Mouse (Mus musculus) neural tube, embryonic 13.5 days (tissue): ENCODE results near the gene Atxn7l2. TPM values are rescaled to one million over a fixed set of nuclear protein-coding genes. Genes with fewer than 3 reads are reported as not detected.

Experiments
- ATAC-seq: fragments of 200-750 bp; cut with Nextera tagmentation; 2 replicates; pipeline ENCODE4 v1.8.0; 2017; ENCODE audit warnings: low read depth, mild to moderate bottlenecking, moderate TSS enrichment, moderate library complexity
- H3K27ac ChIP-seq: fragments of 300-500 bp; sonication (generic); replicated peaks from 2 replicates; pipeline ENCODE4 v1.5.1; 2015; ENCODE audit warnings: moderate library complexity, mild to moderate bottlenecking, inconsistent platforms
- H3K27me3 ChIP-seq: fragments of 300-500 bp; sonication (generic); 2 replicates; pipeline ENCODE4 v1.6.1; 2015; ENCODE audit warnings: mild to moderate bottlenecking, inconsistent platforms
- H3K36me3 ChIP-seq: fragments of 300-500 bp; sonication (generic); 2 replicates; pipeline ENCODE4 v1.6.1; 2015; ENCODE audit warnings: mild to moderate bottlenecking, inconsistent platforms
- H3K4me1 ChIP-seq: fragments of 300-500 bp; sonication (generic); replicated peaks from 2 replicates; pipeline ENCODE4 v1.6.1; 2015; ENCODE audit warnings: inconsistent platforms
- H3K4me2 ChIP-seq: fragments of 300-500 bp; sonication (generic); 2 replicates; pipeline ENCODE4 v1.6.1; 2015; ENCODE audit warnings: inconsistent platforms, mild to moderate bottlenecking, moderate library complexity
- H3K4me3 ChIP-seq: fragments of 300-500 bp; sonication (generic); 2 replicates; pipeline ENCODE4 v1.5.1; 2015; ENCODE audit warnings: mild to moderate bottlenecking, inconsistent platforms
- H3K9ac ChIP-seq: fragments of 300-500 bp; sonication (generic); 2 replicates; pipeline ENCODE4 v1.6.1; 2015; ENCODE audit warnings: moderate library complexity, mild to moderate bottlenecking, inconsistent platforms
- H3K9me3 ChIP-seq: fragments of 300-500 bp; sonication (generic); 2 replicates; pipeline ENCODE4 v1.6.1; 2016; ENCODE audit warnings: inconsistent platforms
- WGBS: fragments of 180-500 bp; shearing (Covaris S2); methylation state at CpG from one replicate; pipeline ENCODE4 v1.1.7; 2015; 5-methylcytosine and 5-hydroxymethylcytosine counted together
- polyA plus RNA-seq: library from polyadenylated mRNA; unstranded; fragments of >200 nt; fragmentation: Nextera tagmentation; extraction: Ambion mirVana; gene quantifications from 2 replicates; pipeline ENCODE4 v1.2.1, GENCODE M21; 2015

Atxn7l2 gene
- polyA plus RNA-seq, 1 experiment from 2014 or later, result 26.0 TPM

GRCm38 (mm10) chr3:108203621-108204325 is 7.0 kb downstream of the Atxn7l2 start:
- Histone ChIP-seq H3K9ac (no peak overlapping the region), H3K9me3 (no peaks in the 10 kb centered on the region), H3K36me3 (peaks cover 76% of the 10 kb centered on the region), H3K4me2 (no peak overlapping the region), H3K4me1 (peaks cover 70% of the 10 kb centered on the region), H3K27ac (no peak overlapping the region), H3K4me3 (no peak overlapping the region), H3K27me3 (no peaks in the 10 kb centered on the region)
- 84% methylated on average over 11 of the region's 11 CpGs for WGBS
- ATAC-seq, result no peak

DNA sequence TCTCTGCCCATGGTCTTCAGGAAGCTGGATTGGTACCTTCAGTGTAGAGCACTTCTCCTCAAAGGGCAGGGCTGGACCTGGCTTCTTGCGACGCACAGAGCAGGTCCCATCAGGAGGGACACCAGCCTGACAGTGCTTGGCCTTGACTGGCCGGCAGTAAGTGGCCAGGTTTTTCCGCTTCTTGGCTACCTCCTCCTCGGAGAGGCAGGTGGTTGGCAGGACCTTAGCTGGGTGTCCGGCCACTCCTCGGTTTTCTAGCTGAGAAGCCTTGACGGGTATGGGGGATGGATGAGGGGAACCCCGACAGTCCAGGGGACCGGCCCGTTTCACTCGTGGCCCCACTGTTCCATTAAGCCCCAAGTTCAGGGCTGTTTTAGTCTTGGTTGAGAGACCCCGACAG is 7.5 kb downstream of the Atxn7l2 start:
- Histone ChIP-seq H3K27me3 (no peaks in the 10 kb centered on the region), H3K4me2 (no peak overlapping the region), H3K4me1 (peaks cover 65% of the 10 kb centered on the region), H3K9me3 (no peaks in the 10 kb centered on the region), H3K36me3 (peaks cover 79% of the 10 kb centered on the region), H3K9ac (0 out of 2 replicates have a peak overlapping the region, but pooled peaks have one; percentile 41), H3K4me3 (no peak overlapping the region), H3K27ac (no peak overlapping the region)
- no peak for ATAC-seq
- 96% methylated on average over 13 of the region's 13 CpGs for WGBS

- Histone ChIP-seq H3K36me3 (peaks cover 77% of the 10 kb centered on the region), H3K9ac (no peak overlapping the region), H3K4me2 (no peak overlapping the region), H3K27ac (no peak overlapping the region), H3K27me3 (no peaks in the 10 kb centered on the region), H3K4me3 (no peak overlapping the region), H3K4me1 (peaks cover 69% of the 10 kb centered on the region), H3K9me3 (no peaks in the 10 kb centered on the region)
- no peak for ATAC-seq
These were observed 8.2 kb downstream of the Atxn7l2 start for GRCm38 (mm10) chr3:108202506-108202905.

DNA sequence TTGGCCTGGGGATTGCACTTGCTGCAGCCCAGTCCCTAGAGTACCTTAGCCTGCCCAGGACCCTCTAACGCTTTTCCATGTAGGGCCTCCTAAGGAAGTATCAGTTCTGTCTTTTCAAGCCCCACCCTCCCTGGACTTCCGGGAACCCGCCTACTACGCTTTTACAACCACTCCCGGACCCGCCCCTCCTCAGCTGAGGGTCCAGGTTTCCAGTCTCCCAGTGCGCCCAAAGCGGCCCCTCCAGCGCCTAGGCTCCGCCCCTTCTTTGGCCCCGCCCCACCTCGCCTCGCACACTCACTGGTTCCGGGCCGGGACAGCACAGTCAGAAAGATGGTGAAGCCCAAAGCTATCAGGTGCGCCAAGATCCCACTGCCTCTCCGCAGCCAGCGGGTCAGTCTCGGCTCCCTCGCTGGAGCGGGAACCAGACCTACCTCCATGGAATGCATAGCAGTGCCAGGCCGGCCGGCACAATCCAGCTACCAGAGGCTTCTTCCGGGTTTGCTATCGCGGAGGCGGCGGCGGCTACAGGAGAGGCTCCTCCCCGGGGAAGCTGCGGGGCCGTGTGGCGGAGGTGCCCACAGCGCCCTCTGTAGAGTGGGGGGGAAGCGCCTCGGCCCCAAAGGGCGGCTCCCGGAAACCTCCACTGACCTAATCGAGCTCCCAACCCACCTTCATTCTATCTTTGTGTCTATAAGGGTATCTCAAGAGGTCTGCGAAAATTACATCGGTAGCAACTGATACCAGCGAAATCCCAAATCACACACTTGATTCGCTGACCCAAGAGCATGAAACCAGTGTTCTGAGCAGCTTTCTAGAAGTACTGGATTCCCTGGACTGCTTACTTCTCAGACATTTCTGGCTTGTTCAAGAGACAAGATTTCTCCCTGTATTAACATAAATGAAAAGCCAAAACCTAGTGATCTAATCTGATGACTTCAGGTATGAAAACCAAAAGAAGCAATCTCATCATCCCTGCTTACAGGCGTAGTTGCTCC is 10.1 kb downstream of the Atxn7l2 start, which contains the start of gene Cyb561d1:
Gene Cyb561d1 (minus strand): TSS at position 884 of the 995 bp plus-strand sequence.
- Histone ChIP-seq H3K27me3 (no peaks in the 10 kb centered on the region), H3K4me1 (peaks cover 79% of the 10 kb centered on the region), H3K4me3 (peak within 1 kb of the TSS; percentile 47), H3K4me2 (peak within 1 kb of the TSS; percentile 58), H3K36me3 (peaks cover 58% of the 10 kb centered on the region), H3K27ac (peak within 1 kb of the TSS; percentile 80), H3K9me3 (no peaks in the 10 kb centered on the region), H3K9ac (peak within 1 kb of the TSS; percentile 73)
- 3% methylated on average over 44 of the region's 44 CpGs for WGBS
- ATAC-seq, result peak; percentile 72

GRCm38 (mm10) chr3:108199231-108199630 is 11.5 kb downstream of the Atxn7l2 start:
- Histone ChIP-seq H3K27ac (no peak overlapping the region; the same call in 1 of the 2 replicates), H3K4me2 (no peak overlapping the region), H3K4me3 (no peak overlapping the region), H3K36me3 (peaks cover 44% of the 10 kb centered on the region), H3K9me3 (no peaks in the 10 kb centered on the region), H3K9ac (no peak overlapping the region), H3K4me1 (peaks cover 83% of the 10 kb centered on the region), H3K27me3 (no peaks in the 10 kb centered on the region)
- 92% methylated on average over 6 of the region's 6 CpGs for WGBS
- no peak for ATAC-seq

DNA sequence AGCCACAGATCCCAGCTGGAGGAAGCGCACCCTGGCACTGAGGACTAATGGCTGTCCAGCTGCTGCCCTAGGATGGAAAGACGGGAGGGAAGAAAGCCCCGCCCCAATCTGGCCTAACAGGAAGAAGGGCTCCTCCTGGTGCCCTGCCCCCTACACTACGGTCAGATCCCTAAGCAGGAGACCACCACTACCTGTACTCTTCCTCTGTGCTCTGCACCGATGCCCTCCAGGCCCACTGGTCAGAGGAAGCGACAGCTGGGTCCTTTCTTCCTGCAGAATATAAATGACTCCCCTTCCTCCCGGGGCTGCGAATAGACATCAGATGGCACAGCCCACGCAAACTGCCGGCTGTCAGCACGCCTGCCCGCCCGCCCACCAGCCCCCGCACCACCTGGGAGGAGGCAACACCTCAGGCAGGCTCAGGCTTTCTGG is 13.7 kb downstream of the Atxn7l2 start:
- WGBS, result 12% methylated on average over 14 of the region's 14 CpGs
- H3K9me3 ChIP-seq, result no peaks in the 10 kb centered on the region
- peaks cover 27% of the 10 kb centered on the region for H3K36me3 ChIP-seq
- peaks cover 74% of the 10 kb centered on the region for H3K4me1 ChIP-seq
- ATAC-seq, result peak; percentile 34
- H3K9ac ChIP-seq, result peak overlapping the region; percentile 52
- no peaks in the 10 kb centered on the region for H3K27me3 ChIP-seq
- peak overlapping the region; percentile 88 for H3K27ac ChIP-seq
- H3K4me2 ChIP-seq, result peak overlapping the region; percentile 35
- no peak overlapping the region for H3K4me3 ChIP-seq

GRCm38 (mm10) chr3:108195941-108196590 is 14.7 kb downstream of the Atxn7l2 start:
- peaks cover 74% of the 10 kb centered on the region for H3K4me1 ChIP-seq
- no peak overlapping the region for H3K4me2 ChIP-seq
- WGBS, result 64% methylated on average over 7 of the region's 7 CpGs
- H3K27ac ChIP-seq, result peak overlapping the region; percentile 88
- no peak overlapping the region for H3K4me3 ChIP-seq
- no peaks in the 10 kb centered on the region for H3K9me3 ChIP-seq
- H3K9ac ChIP-seq, result peak overlapping the region; percentile 23
- ATAC-seq, result no peak; the same call in 1 of the 2 replicates
- peaks cover 22% of the 10 kb centered on the region for H3K36me3 ChIP-seq
- H3K27me3 ChIP-seq, result no peaks in the 10 kb centered on the region

- peaks cover 26% of the 10 kb centered on the region for H3K36me3 ChIP-seq
- no peaks in the 10 kb centered on the region for H3K9me3 ChIP-seq
- H3K4me3 ChIP-seq, result no peak overlapping the region
- ATAC-seq, result no peak
- peak overlapping the region; percentile 88 for H3K27ac ChIP-seq
- WGBS, result 78% methylated on average over 4 of the region's 4 CpGs
- peak overlapping the region; percentile 23; the same call in 1 of the 2 replicates for H3K9ac ChIP-seq
- peaks cover 74% of the 10 kb centered on the region for H3K4me1 ChIP-seq
- no peaks in the 10 kb centered on the region for H3K27me3 ChIP-seq
- H3K4me2 ChIP-seq, result no peak overlapping the region
These were observed 15.4 kb downstream of the Atxn7l2 start for GRCm38 (mm10) chr3:108195287-108195686.

- no peaks in the 10 kb centered on the region for H3K27me3 ChIP-seq
- H3K4me2 ChIP-seq, result no peak overlapping the region
- peaks cover 18% of the 10 kb centered on the region for H3K36me3 ChIP-seq
- no peak overlapping the region for H3K4me3 ChIP-seq
- WGBS, result 76% methylated on average over 4 of the region's 4 CpGs
- H3K9me3 ChIP-seq, result no peaks in the 10 kb centered on the region
- H3K4me1 ChIP-seq, result peaks cover 81% of the 10 kb centered on the region
- no peak for ATAC-seq
- H3K27ac ChIP-seq, result no peak overlapping the region; the same call in 1 of the 2 replicates
- H3K9ac ChIP-seq, result no peak overlapping the region
These were observed 17.0 kb downstream of the Atxn7l2 start for GRCm38 (mm10) chr3:108193686-108194085.

DNA sequence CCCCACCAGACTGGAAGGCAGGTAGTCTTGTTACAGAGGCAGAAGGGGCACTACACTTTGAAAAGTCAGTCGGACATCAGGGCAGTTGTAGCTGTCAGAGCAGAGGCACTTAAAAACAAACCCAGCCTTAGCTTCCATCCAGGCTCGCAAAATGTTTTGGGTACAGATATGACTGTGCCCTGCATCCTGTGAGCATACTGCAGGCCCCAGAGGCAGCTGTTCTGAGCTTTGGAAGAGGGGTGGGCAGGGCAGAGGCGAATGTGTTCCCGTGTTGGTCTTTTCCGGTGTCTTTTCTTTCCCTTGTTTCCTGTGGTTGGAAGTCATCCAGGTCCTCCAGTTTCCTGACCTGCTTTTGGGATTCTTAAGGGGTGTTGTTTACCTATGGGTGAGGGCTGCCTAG is 20.8 kb downstream of the Atxn7l2 start:
- Histone ChIP-seq H3K9ac (peak overlapping the region; percentile 60), H3K4me2 (peak overlapping the region; percentile 90), H3K4me3 (no peak overlapping the region; the same call in 1 of the 2 replicates), H3K27ac (no peak overlapping the region; the same call in 1 of the 2 replicates), H3K4me1 (peaks cover 80% of the 10 kb centered on the region), H3K36me3 (peaks cover 22% of the 10 kb centered on the region), H3K9me3 (no peaks in the 10 kb centered on the region), H3K27me3 (peaks cover 1% of the 10 kb centered on the region; the same call in 1 of the 2 replicates)
- 80% methylated on average over 5 of the region's 5 CpGs for WGBS
- ATAC-seq, result no peak

GRCm38 (mm10) chr3:108188716-108189490 is 21.8 kb downstream of the Atxn7l2 start:
- H3K4me2 ChIP-seq, result peak overlapping the region; percentile 90
- peak overlapping the region; percentile 13 for H3K4me3 ChIP-seq
- H3K36me3 ChIP-seq, result peaks cover 21% of the 10 kb centered on the region
- peaks cover 6% of the 10 kb centered on the region; the same call in 1 of the 2 replicates for H3K27me3 ChIP-seq
- H3K4me1 ChIP-seq, result peaks cover 76% of the 10 kb centered on the region
- H3K9ac ChIP-seq, result peak overlapping the region; percentile 60
- WGBS, result 64% methylated on average over 9 of the region's 9 CpGs
- ATAC-seq, result no peak
- H3K9me3 ChIP-seq, result no peaks in the 10 kb centered on the region
- no peak overlapping the region for H3K27ac ChIP-seq
